Mouse (Mus musculus) thymus, adult 2 months (tissue): ENCODE data around the gene Gm20815. TPM values are rescaled to one million over a fixed set of nuclear protein-coding genes. Genes with fewer than 3 reads are reported as not detected.
"Not testable (repeated sequence)": the region's sequence is repeated elsewhere in the genome, so short reads cannot be mapped to it uniquely, and the experiment has no call there.

Source experiments
- DNase-seq: peaks from one replicate; pipeline ENCODE4 v3.0.0; 2021
- H3K27ac ChIP-seq: fragments of 200-500 bp; 2 replicates; pipeline ENCODE4 v1.5.1; 2012; ENCODE audit warnings: low read length, control low read depth; ENCODE audit not compliant: control insufficient read depth, insufficient read depth
- H3K27me3 ChIP-seq: fragments of 200-500 bp; 2 replicates; pipeline ENCODE4 v1.6.1; 2012; ENCODE audit warnings: mild to moderate bottlenecking, low read length, moderate library complexity, mixed read lengths; ENCODE audit not compliant: control insufficient read depth, insufficient read depth
- H3K36me3 ChIP-seq: fragments of 200-500 bp; 2 replicates; pipeline ENCODE4 v1.6.1; 2012; ENCODE audit warnings: mild to moderate bottlenecking, low read length, moderate library complexity; ENCODE audit not compliant: control insufficient read depth, insufficient read depth
- H3K4me1 ChIP-seq: fragments of 200-500 bp; replicated peaks from 2 replicates; pipeline ENCODE4 v1.6.1; 2012; ENCODE audit warnings: low read length; ENCODE audit not compliant: control insufficient read depth, insufficient read depth
- H3K4me3 ChIP-seq: fragments of 200-500 bp; 2 replicates; pipeline ENCODE4 v1.5.1; 2012; ENCODE audit warnings: mild to moderate bottlenecking, low read length, control low read depth, moderate library complexity; ENCODE audit not compliant: control insufficient read depth, insufficient read depth
- WGBS: fragments of 180-500 bp; shearing (Covaris S2); methylation state at CpG from one replicate; pipeline ENCODE4 v1.1.7; 2018; 5-methylcytosine and 5-hydroxymethylcytosine counted together
- polyA plus RNA-seq: library from polyadenylated mRNA; depleted of rRNA; stranded (reverse); fragments of >200 nt; gene quantifications from 2 replicates; pipeline ENCODE4 v1.2.3, GENCODE M21; 2012; rRNA removed

The Gm20815 gene
- polyA plus RNA-seq, result not detected in 2 replicates

DNA sequence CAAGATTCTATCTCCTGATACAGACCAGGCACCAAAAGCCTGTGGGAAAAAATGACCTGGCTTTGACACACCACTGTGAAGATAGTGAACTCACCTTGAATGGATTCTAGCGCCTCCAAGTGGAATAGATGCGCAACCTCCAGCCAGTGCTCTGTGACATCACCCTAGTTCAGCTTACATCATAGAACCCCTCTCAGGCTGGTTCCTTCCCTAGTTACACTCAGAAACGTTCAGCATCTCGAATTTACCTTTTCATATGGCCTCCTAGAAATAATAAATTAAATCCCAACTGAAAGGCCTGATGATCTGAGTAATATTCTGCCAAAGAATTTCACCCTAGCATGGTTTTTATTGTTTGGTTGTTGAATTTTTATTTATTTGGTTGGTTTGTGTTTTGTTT lies at the start of gene Gm20815:
TSS of gene Gm20815 (minus strand) at position 101 of the 400 bp plus-strand sequence.
- H3K36me3 ChIP-seq, H3K27ac ChIP-seq, H3K4me3 ChIP-seq, DNase-seq, H3K4me1 ChIP-seq, H3K27me3 ChIP-seq: not testable (repeated sequence)
- 30% methylated on average over 2 of the region's 4 CpGs for WGBS
